Comparison of ENCODE assay signal across 9 mouse cellular contexts in genomic region chr17:8613882-8614551, GRCm38 (mm10). TPM values are rescaled to one million over a fixed set of nuclear protein-coding genes. Genes with fewer than 3 reads are reported as not detected.
DNase-seq lines count a peak whose midpoint lies in the region; ATAC-seq lines count a peak whose summit lies in the region.
"Had no signal": no experiment of that assay in that cellular context is flagged by ENCODE, and none has a peak within 500 bp of the region (broad histone marks: within the 10 kb centered on the region; RNA-seq: fewer than 3 reads in every experiment).

No protein-coding gene starts in this region.

- DNase-seq in B cell, adult 2 months: peak; percentile 75 to 77
- peak; percentile 77 to 95 for DNase-seq in adrenal gland, adult (ENCODE audit: inconsistent age in 2 of 2, low spot score in 1 of 2)
- peak; percentile 70 to 79 for DNase-seq in gastrocnemius, adult 8-10 months (ENCODE audit: low spot score in 2 of 2)
- DNase-seq in kidney, postnatal 10 days: peak; percentile 88
- DNase-seq in liver, embryonic 11.5 days (ENCODE audit: low spot score): peak; percentile 38
- peak; percentile 44 for DNase-seq in ovary, postnatal 10 days (ENCODE audit: low spot score)
- DNase-seq in thymus, postnatal 25 days: peak; percentile 74

- no peak overlapping the region for H3K27ac ChIP-seq in liver, embryonic 11.5 days (ENCODE audit: low read depth, low read length)

- H3K27me3 ChIP-seq in liver, embryonic 11.5 days (replicated peaks; ENCODE audit: control insufficient read depth, insufficient read depth, low read length): no peaks in the 10 kb centered on the region

- WGBS in liver, embryonic 11.5 days: 34% methylated on average over 7 of the region's 7 CpGs

- H3K4me2 ChIP-seq in liver, embryonic 11.5 days: no peak overlapping the region

- no peaks in the 10 kb centered on the region for H3K9me3 ChIP-seq in liver, embryonic 11.5 days (ENCODE audit: control insufficient read depth, low read length)

- H3K9ac ChIP-seq in liver, embryonic 11.5 days (ENCODE audit: low read depth, low read length): no peak overlapping the region

- ATAC-seq in common myeloid progenitor, adult 5-6 weeks (replicated peaks; ENCODE audit: low read depth, poor library complexity, severe bottlenecking): peak; percentile 85
- no peak for ATAC-seq in liver, embryonic 11.5 days (replicated peaks; ENCODE audit: low FRiP score)

- no peaks in the 10 kb centered on the region for H3K4me1 ChIP-seq in liver, embryonic 11.5 days (replicated peaks; ENCODE audit: control insufficient read depth, insufficient read depth, low read length)

- H3K36me3 ChIP-seq in liver, embryonic 11.5 days (ENCODE audit: control insufficient read depth, insufficient read depth, low read length): no peaks in the 10 kb centered on the region

- H3K4me3 ChIP-seq in liver, embryonic 11.5 days (ENCODE audit: low read depth, low read length): no peak overlapping the region

RNA-seq across cellular contexts. Expression of gene Gm17087, which starts 47.3 kb away (rescaled TPM):
- not detected in 2 replicates for total RNA-seq in common myeloid progenitor, adult 5-6 weeks (2017)
- not detected for total RNA-seq in gastrocnemius, adult 8-10 months (2022)
- polyA plus RNA-seq in liver, embryonic 11.5 days (2014; fragmentation: Nextera tagmentation; extraction: Ambion mirVana): not detected in 2 replicates
- polyA plus RNA-seq: gonadal fat pad, adult 2 months had no signal

Comparison
In these comparisons a context has a peak if more than half of its experiments do, and no peak if none do; other contexts are left out.
1. DNase-seq: peak in every context shown above with its lines; median percentile 88 in kidney, postnatal 10 days; 86 in adrenal gland, adult; 76 in B cell, adult 2 months; 74 in gastrocnemius, adult 8-10 months; 74 in thymus, postnatal 25 days; 44 in ovary, postnatal 10 days; 38 in liver, embryonic 11.5 days.